Mouse (Mus musculus) neural tube, embryonic 14.5 days (tissue): ENCODE measurements around the gene Adgre1. TPM values are rescaled to one million over a fixed set of nuclear protein-coding genes. Genes with fewer than 3 reads are reported as not detected.

Experiments used
- ATAC-seq: fragments of 200-750 bp; cut with Nextera tagmentation; 2 replicates; pipeline ENCODE4 v1.8.0; 2017; ENCODE audit warnings: low read depth, mild to moderate bottlenecking, moderate TSS enrichment, moderate library complexity
- H3K27ac ChIP-seq: fragments of 300-500 bp; sonication (generic); 2 replicates; pipeline ENCODE4 v1.5.1; 2014; ENCODE audit warnings: low read depth, mild to moderate bottlenecking, control low read depth, low read length, moderate library complexity, mixed read lengths
- H3K27me3 ChIP-seq: fragments of 300-500 bp; sonication (generic); 2 replicates; pipeline ENCODE4 v1.6.1; 2014; ENCODE audit warnings: low read length; ENCODE audit not compliant: control insufficient read depth, insufficient read depth
- H3K36me3 ChIP-seq: fragments of 300-500 bp; sonication (generic); 2 replicates; pipeline ENCODE4 v1.6.1; 2014; ENCODE audit warnings: low read length, mixed read lengths; ENCODE audit not compliant: control insufficient read depth, insufficient read depth
- H3K4me1 ChIP-seq: fragments of 300-500 bp; sonication (generic); 2 replicates; pipeline ENCODE4 v1.6.1; 2014; ENCODE audit warnings: low read length; ENCODE audit not compliant: control insufficient read depth, insufficient read depth
- H3K4me2 ChIP-seq: fragments of 300-500 bp; sonication (generic); 2 replicates; pipeline ENCODE4 v1.6.1; 2014; ENCODE audit warnings: mild to moderate bottlenecking, low read depth, low read length, control low read depth
- H3K4me3 ChIP-seq: fragments of 300-500 bp; sonication (generic); 2 replicates; pipeline ENCODE4 v1.5.1; 2014; ENCODE audit warnings: low read depth, low read length, control low read depth, mixed read lengths
- H3K9ac ChIP-seq: fragments of 300-500 bp; sonication (generic); replicated peaks from 2 replicates; pipeline ENCODE4 v1.6.1; 2014; ENCODE audit warnings: low read depth, mild to moderate bottlenecking, control low read depth, low read length, mixed read lengths
- H3K9me3 ChIP-seq: fragments of 300-500 bp; sonication (generic); 2 replicates; pipeline ENCODE4 v1.6.1; 2016; ENCODE audit warnings: low read length; ENCODE audit not compliant: control insufficient read depth
- WGBS: fragments of 180-500 bp; shearing (Covaris S2); extraction: QIAGEN DNeasy Blood & Tissue Kit; methylation state at CpG from one replicate; pipeline ENCODE4 v1.1.7; 2014; 5-methylcytosine and 5-hydroxymethylcytosine counted together
- polyA plus RNA-seq: library from polyadenylated mRNA; unstranded; fragments of >200 nt; fragmentation: Nextera tagmentation; extraction: Ambion mirVana; gene quantifications from 2 replicates; pipeline ENCODE4 v1.2.1, GENCODE M21; 2014

Gene Adgre1
- polyA plus RNA-seq, 1 experiment from 2014 or later = 2.3 TPM

DNA sequence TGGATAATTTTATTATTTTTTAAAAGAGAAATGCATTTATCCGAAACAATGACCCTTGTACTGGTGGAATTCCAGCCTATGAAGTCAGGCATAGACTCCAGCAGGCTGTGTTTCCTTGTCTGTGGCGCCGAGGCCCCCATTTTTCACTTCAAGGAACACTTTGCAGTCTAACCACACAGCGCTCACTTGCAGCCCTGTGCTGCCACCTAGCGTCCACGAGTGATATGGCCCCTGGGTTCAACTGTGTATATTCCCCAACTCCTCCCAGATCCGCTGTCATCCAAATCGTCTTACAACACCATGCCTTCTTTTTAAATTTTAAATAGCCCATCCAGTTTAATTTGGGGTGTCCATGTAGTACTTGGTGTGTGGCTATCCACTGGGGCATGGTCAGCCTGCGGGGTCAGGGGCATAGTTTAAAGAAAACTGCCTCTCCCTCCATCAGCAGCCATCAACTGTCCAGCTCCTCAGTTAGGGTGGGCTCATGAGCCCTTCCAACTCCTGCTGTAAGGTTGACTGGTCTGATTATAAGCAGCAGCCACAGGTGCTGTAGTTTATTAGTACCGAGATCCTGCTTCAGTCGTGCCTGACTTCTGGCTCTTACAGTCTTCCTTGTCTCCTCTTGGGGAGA lies 22.7 kb upstream of the Adgre1 start:
- H3K4me1 ChIP-seq = no peaks in the 10 kb centered on the region
- no peaks in the 10 kb centered on the region for H3K9me3 ChIP-seq
- H3K36me3 ChIP-seq = no peaks in the 10 kb centered on the region
- no peak overlapping the region for H3K4me3 ChIP-seq
- WGBS = 10% methylated on average over 11 of the region's 11 CpGs
- peak; percentile 93 for ATAC-seq
- no peaks in the 10 kb centered on the region for H3K27me3 ChIP-seq
- no peak overlapping the region for H3K27ac ChIP-seq
- no peak overlapping the region; the same call in 1 of the 2 replicates for H3K9ac ChIP-seq
- H3K4me2 ChIP-seq = no peak overlapping the region

GRCm38 (mm10) chr17:57337996-57338395 lies 20.5 kb upstream of the Adgre1 start:
- Histone ChIP-seq H3K4me1 (no peaks in the 10 kb centered on the region), H3K36me3 (no peaks in the 10 kb centered on the region), H3K4me3 (no peak overlapping the region), H3K4me2 (no peak overlapping the region), H3K9ac (no peak overlapping the region), H3K27me3 (no peaks in the 10 kb centered on the region), H3K9me3 (no peaks in the 10 kb centered on the region), H3K27ac (no peak overlapping the region)
- 87% methylated on average over 10 of the region's 10 CpGs for WGBS
- ATAC-seq = no peak

DNA sequence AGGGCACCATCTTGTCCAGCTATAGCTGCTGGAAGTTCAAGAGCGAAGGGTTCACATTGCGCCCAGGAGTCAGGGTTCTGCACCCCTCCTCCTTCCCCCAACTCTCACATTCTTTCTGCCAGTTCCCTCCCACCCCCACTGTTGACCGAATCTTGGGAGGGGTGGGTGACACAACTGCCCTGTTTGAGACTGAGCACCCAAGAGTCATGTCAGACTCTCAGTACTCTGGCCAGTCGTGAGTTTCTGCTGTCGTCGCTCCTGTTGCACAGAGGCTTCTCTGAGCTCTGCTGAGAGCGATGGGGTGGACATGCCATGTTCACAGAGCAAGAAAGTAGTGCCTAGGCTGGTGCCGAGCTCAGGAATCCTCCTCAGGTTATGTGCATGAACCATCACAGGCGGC lies 19.2 kb upstream of the Adgre1 start:
- H3K36me3 ChIP-seq = no peaks in the 10 kb centered on the region
- 83% methylated on average over 9 of the region's 9 CpGs for WGBS
- no peaks in the 10 kb centered on the region for H3K4me1 ChIP-seq
- no peak overlapping the region for H3K4me2 ChIP-seq
- H3K9me3 ChIP-seq = no peaks in the 10 kb centered on the region
- no peak overlapping the region for H3K4me3 ChIP-seq
- H3K27ac ChIP-seq = no peak overlapping the region
- H3K27me3 ChIP-seq = no peaks in the 10 kb centered on the region
- no peak overlapping the region for H3K9ac ChIP-seq
- ATAC-seq = no peak

DNA sequence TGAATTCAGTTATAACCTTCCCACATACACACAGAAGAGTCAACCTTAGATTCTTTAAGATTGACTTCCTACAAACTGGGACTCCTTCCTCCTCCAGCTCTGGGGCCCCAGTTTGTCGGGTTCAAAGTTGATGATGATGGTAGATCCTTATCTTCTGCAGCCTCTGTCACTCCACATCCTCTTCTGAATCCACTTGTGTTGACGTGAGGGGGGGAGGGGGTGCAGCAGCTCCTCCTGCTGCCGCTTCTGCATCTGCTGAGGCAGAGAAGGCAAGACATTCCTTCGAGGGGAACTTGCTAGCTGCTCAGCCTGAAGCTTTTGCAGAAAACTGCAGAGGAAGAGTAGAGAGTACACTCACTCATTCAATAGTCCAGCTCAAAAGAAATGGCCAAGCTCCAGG lies 16.9 kb upstream of the Adgre1 start:
- H3K36me3 ChIP-seq = no peaks in the 10 kb centered on the region
- no peak overlapping the region for H3K4me3 ChIP-seq
- H3K27ac ChIP-seq = no peak overlapping the region
- ATAC-seq = no peak
- H3K9ac ChIP-seq = no peak overlapping the region
- H3K27me3 ChIP-seq = no peaks in the 10 kb centered on the region
- no peaks in the 10 kb centered on the region for H3K4me1 ChIP-seq
- 87% methylated on average over 4 of the region's 4 CpGs for WGBS
- H3K4me2 ChIP-seq = no peak overlapping the region
- no peaks in the 10 kb centered on the region for H3K9me3 ChIP-seq

GRCm38 (mm10) chr17:57344029-57344707 lies 14.3 kb upstream of the Adgre1 start:
- Histone ChIP-seq H3K4me1 (no peaks in the 10 kb centered on the region), H3K27me3 (no peaks in the 10 kb centered on the region), H3K9ac (no peak overlapping the region), H3K9me3 (no peaks in the 10 kb centered on the region), H3K4me2 (no peak overlapping the region), H3K36me3 (no peaks in the 10 kb centered on the region), H3K4me3 (no peak overlapping the region), H3K27ac (no peak overlapping the region)
- ATAC-seq = no peak
- WGBS = 79% methylated on average over 2 of the region's 2 CpGs

- H3K27ac ChIP-seq = no peak overlapping the region
- no peak for ATAC-seq
- H3K4me2 ChIP-seq = no peak overlapping the region
- H3K9ac ChIP-seq = no peak overlapping the region
- WGBS = 79% methylated on average over 6 of the region's 6 CpGs
- H3K4me1 ChIP-seq = no peaks in the 10 kb centered on the region
- no peaks in the 10 kb centered on the region for H3K27me3 ChIP-seq
- no peaks in the 10 kb centered on the region for H3K9me3 ChIP-seq
- no peaks in the 10 kb centered on the region for H3K36me3 ChIP-seq
- no peak overlapping the region for H3K4me3 ChIP-seq
These were observed 11.5 kb upstream of the Adgre1 start for GRCm38 (mm10) chr17:57347017-57347416.

DNA sequence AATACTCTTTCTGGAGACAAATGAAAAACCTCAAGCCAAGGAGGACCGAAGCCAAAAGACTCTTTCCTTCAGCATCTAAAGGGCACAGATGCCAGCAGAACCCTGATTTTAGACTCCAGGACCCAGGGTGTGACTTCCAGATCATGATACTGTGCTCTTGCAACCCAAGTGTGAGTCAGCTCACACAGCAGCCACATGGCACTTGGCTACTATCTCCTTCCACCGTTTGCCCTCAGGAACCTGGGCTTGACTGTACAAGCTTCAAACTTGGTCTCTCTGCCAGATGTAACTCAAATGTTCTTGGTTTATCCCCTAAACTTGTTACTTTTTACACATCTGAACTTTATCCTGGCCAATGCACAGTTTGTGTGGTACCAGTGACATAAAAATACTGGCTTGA lies 10.7 kb upstream of the Adgre1 start:
- Histone ChIP-seq H3K4me3 (no peak overlapping the region), H3K9me3 (no peaks in the 10 kb centered on the region), H3K9ac (no peak overlapping the region), H3K4me1 (no peaks in the 10 kb centered on the region), H3K27ac (no peak overlapping the region), H3K4me2 (no peak overlapping the region), H3K36me3 (no peaks in the 10 kb centered on the region), H3K27me3 (no peaks in the 10 kb centered on the region)
- ATAC-seq = no peak
- 95% methylated on average over 2 of the region's 2 CpGs for WGBS

DNA sequence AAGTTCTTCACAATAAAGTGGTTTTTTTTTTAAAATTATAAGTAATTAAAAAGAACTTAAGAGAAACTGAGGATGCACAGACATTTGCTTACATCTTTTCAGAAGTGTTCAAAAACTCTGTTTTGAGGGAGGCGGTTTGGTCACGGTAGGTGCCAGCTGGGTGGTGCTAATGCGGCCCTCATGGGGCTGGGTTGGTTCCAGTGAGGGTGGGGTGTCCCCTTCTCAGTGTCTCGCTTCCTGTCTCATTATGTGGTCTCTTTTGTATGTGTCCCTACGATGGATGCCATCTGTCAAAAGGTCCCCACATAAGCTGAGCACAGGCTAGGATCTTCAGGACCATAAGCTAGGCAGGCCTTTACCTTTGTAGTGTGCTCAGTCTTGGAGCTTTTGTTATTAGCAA lies 9.4 kb upstream of the Adgre1 start:
- Histone ChIP-seq H3K4me3 (no peak overlapping the region), H3K4me1 (no peaks in the 10 kb centered on the region), H3K9me3 (no peaks in the 10 kb centered on the region), H3K27ac (no peak overlapping the region), H3K36me3 (no peaks in the 10 kb centered on the region), H3K27me3 (no peaks in the 10 kb centered on the region), H3K9ac (no peak overlapping the region), H3K4me2 (no peak overlapping the region)
- WGBS = 67% methylated on average over 5 of the region's 5 CpGs
- no peak for ATAC-seq

GRCm38 (mm10) chr17:57350212-57350611 lies 8.3 kb upstream of the Adgre1 start:
- no peak for ATAC-seq
- WGBS = 89% methylated on average over 5 of the region's 5 CpGs

More at GRCm38 (mm10) chr17:57350212-57350611, 8.3 kb upstream of the Adgre1 start:
- no peak overlapping the region for H3K9ac ChIP-seq
- no peak overlapping the region for H3K27ac ChIP-seq
- no peaks in the 10 kb centered on the region for H3K27me3 ChIP-seq
- no peaks in the 10 kb centered on the region for H3K4me1 ChIP-seq
- H3K9me3 ChIP-seq = no peaks in the 10 kb centered on the region
- H3K4me2 ChIP-seq = no peak overlapping the region
- H3K36me3 ChIP-seq = no peaks in the 10 kb centered on the region
- H3K4me3 ChIP-seq = no peak overlapping the region
